Mouse (Mus musculus) liver, embryonic 16.5 days (tissue): ENCODE results near the gene Pax4. TPM values are rescaled to one million over a fixed set of nuclear protein-coding genes. Genes with fewer than 3 reads are reported as not detected.

Source experiments
- ATAC-seq: fragments of 200-750 bp; cut with Nextera tagmentation; 2 replicates; pipeline ENCODE4 v1.8.0; 2017; ENCODE audit warnings: low read depth, mild to moderate bottlenecking, moderate number of reproducible peaks, moderate library complexity
- H3K27ac ChIP-seq: fragments of 300-500 bp; sonication (generic); 2 replicates; pipeline ENCODE4 v1.5.1; 2014; ENCODE audit warnings: mild to moderate bottlenecking, low read length
- H3K27me3 ChIP-seq: fragments of 300-500 bp; sonication (generic); 2 replicates; pipeline ENCODE4 v1.6.1; 2014; ENCODE audit warnings: low read depth, low read length, mixed read lengths; ENCODE audit not compliant: control insufficient read depth, insufficient read depth
- H3K36me3 ChIP-seq: fragments of 300-500 bp; sonication (generic); 2 replicates; pipeline ENCODE4 v1.6.1; 2014; ENCODE audit warnings: mild to moderate bottlenecking; ENCODE audit not compliant: control insufficient read depth, insufficient read depth
- H3K4me1 ChIP-seq: fragments of 300-500 bp; sonication (generic); 2 replicates; pipeline ENCODE4 v1.6.1; 2014; ENCODE audit warnings: low read depth, low read length, mixed read lengths; ENCODE audit not compliant: control insufficient read depth
- H3K4me2 ChIP-seq: fragments of 300-500 bp; sonication (generic); 2 replicates; pipeline ENCODE4 v1.6.1; 2014; ENCODE audit warnings: low read depth, low read length, mixed read lengths
- H3K4me3 ChIP-seq: fragments of 300-500 bp; sonication (generic); 2 replicates; pipeline ENCODE4 v1.5.1; 2014; ENCODE audit warnings: low read depth, mild to moderate bottlenecking, low read length
- H3K9ac ChIP-seq: fragments of 300-500 bp; sonication (generic); 2 replicates; pipeline ENCODE4 v1.6.1; 2014; ENCODE audit warnings: low read depth, low read length
- H3K9me3 ChIP-seq: fragments of 300-500 bp; sonication (generic); replicated peaks from 2 replicates; pipeline ENCODE4 v1.6.1; 2016; ENCODE audit warnings: low read length; ENCODE audit not compliant: control insufficient read depth
- WGBS: fragments of 180-500 bp; shearing (Covaris S2); extraction: QIAGEN DNeasy Blood & Tissue Kit; methylation state at CpG from one replicate; pipeline ENCODE4 v1.1.7; 2014; ENCODE audit not compliant: insufficient replicate concordance; 5-methylcytosine and 5-hydroxymethylcytosine counted together
- polyA plus RNA-seq: library from polyadenylated mRNA; unstranded; fragments of >200 nt; fragmentation: Nextera tagmentation; extraction: Ambion mirVana; gene quantifications from 2 replicates; pipeline ENCODE4 v1.2.1, GENCODE M21; 2015

Gene Pax4
- polyA plus RNA-seq, 1 experiment from 2014 or later = not detected

DNA sequence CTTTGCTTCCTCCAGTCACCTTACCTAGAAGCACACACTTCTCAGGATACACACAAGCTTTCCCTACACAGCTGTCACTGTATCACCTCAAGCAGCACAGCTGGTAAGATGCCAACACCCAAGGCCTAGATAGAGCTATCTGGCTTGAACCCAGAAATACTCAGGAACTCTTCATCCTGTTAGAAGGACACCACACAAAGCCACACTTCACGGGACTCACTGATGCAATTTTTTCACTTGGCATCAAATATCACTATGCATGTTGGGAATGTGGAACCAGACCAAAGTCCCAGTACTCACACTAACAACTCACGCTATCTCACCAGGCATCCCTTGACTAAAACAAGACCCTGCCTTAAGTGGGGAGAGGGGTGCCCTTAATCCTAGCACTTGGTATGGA lies 29.5 kb downstream of the Pax4 start:
- no peaks in the 10 kb centered on the region for H3K9me3 ChIP-seq
- no peaks in the 10 kb centered on the region for H3K27me3 ChIP-seq
- no peak overlapping the region for H3K27ac ChIP-seq
- no peak overlapping the region for H3K9ac ChIP-seq
- peak overlapping the region; percentile 95 for H3K4me2 ChIP-seq
- peaks cover 9% of the 10 kb centered on the region for H3K36me3 ChIP-seq
- no peak for ATAC-seq
- peaks cover 38% of the 10 kb centered on the region for H3K4me1 ChIP-seq
- peak overlapping the region; percentile 13; the same call in 1 of the 2 replicates for H3K4me3 ChIP-seq
- WGBS = 56% methylated on average over 2 of the region's 2 CpGs

DNA sequence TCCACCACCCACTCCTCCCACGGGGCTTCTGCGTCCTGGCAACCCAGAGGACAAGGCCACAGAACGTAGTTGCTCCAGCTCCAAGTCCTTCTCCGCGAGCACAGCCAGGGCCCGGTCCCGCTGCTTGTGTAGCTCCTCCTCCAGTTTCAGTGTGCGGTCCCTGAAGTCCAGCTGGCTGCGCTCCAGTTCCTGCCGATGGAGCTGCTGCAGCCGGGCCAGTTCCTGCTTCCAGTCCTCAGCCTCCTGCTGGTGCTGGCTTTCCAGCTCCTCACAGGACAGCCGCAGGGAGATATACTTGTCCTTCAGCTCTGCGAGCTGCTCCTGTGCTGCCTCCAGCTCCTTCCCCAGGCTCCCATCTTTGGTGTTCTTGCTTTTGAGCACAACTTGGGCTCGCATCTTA lies 30.7 kb downstream of the Pax4 start:
- WGBS = 82% methylated on average over 14 of the region's 14 CpGs
- H3K9me3 ChIP-seq = no peaks in the 10 kb centered on the region
- no peak for ATAC-seq
- no peak overlapping the region for H3K4me3 ChIP-seq
- H3K4me2 ChIP-seq = no peak overlapping the region
- H3K36me3 ChIP-seq = peaks cover 9% of the 10 kb centered on the region
- no peaks in the 10 kb centered on the region for H3K27me3 ChIP-seq
- peaks cover 36% of the 10 kb centered on the region for H3K4me1 ChIP-seq
- H3K27ac ChIP-seq = no peak overlapping the region
- no peak overlapping the region for H3K9ac ChIP-seq

DNA sequence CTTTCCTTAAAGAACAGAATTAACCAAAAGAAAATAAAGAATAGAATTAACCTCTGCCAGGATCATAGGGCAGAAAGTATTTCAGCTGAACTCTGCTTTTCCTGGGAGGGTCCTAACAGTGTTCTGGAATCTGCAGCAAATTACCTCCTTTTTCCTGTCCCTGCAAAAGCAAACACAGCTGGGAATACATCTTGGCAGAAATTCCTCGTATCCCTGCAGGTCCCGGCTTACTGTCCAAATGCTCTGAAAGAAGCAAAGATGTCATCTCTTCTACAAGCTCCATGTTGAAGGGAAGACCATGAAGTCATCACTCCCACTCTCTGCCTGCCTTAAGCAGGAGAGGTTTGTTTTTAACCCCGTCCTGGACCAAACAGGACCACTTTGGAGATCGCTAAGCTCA lies 32.2 kb downstream of the Pax4 start:
- H3K27ac ChIP-seq = no peak overlapping the region
- no peaks in the 10 kb centered on the region for H3K9me3 ChIP-seq
- H3K9ac ChIP-seq = no peak overlapping the region
- 68% methylated on average over 4 of the region's 4 CpGs for WGBS
- no peaks in the 10 kb centered on the region for H3K27me3 ChIP-seq
- no peak overlapping the region for H3K4me2 ChIP-seq
- no peak overlapping the region for H3K4me3 ChIP-seq
- ATAC-seq = no peak
- H3K4me1 ChIP-seq = peaks cover 23% of the 10 kb centered on the region
- peaks cover 9% of the 10 kb centered on the region for H3K36me3 ChIP-seq

GRCm38 (mm10) chr6:28411236-28411635 lies 37.9 kb downstream of the Pax4 start:
- 51% methylated on average over 2 of the region's 2 CpGs for WGBS
- H3K4me1 ChIP-seq = no peaks in the 10 kb centered on the region
- H3K9me3 ChIP-seq = no peaks in the 10 kb centered on the region
- H3K27me3 ChIP-seq = no peaks in the 10 kb centered on the region
- no peaks in the 10 kb centered on the region for H3K36me3 ChIP-seq
- no peak overlapping the region for H3K27ac ChIP-seq
- H3K4me2 ChIP-seq = no peak overlapping the region
- no peak overlapping the region for H3K4me3 ChIP-seq
- H3K9ac ChIP-seq = no peak overlapping the region
- no peak for ATAC-seq

DNA sequence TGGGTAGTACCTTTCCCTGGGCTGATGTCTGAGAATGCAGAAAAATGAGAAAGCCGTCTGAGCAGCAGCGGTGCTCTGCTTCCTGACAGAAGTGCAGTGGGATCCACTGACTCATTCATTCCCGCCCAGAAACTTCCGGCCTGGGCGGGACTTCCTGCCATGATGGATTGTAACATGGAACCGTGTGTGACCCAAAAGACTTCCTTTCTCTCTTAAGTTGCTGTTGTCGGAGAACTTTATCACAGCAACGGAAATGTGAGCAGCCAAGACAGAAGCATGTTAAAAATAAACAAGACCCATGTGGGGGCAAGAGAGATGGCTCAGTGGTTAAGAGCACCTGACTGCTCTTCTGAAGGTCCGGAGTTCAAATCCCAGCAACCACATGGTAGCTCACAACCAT lies 39.1 kb downstream of the Pax4 start:
- ATAC-seq = peak; percentile 58; the same call in 1 of the 2 replicates
- H3K9ac ChIP-seq = no peak overlapping the region
- H3K27me3 ChIP-seq = no peaks in the 10 kb centered on the region
- no peak overlapping the region for H3K4me3 ChIP-seq
- no peaks in the 10 kb centered on the region for H3K9me3 ChIP-seq
- no peak overlapping the region for H3K27ac ChIP-seq
- 37% methylated on average over 9 of the region's 9 CpGs for WGBS
- no peak overlapping the region for H3K4me2 ChIP-seq
- H3K4me1 ChIP-seq = no peaks in the 10 kb centered on the region
- no peaks in the 10 kb centered on the region for H3K36me3 ChIP-seq

DNA sequence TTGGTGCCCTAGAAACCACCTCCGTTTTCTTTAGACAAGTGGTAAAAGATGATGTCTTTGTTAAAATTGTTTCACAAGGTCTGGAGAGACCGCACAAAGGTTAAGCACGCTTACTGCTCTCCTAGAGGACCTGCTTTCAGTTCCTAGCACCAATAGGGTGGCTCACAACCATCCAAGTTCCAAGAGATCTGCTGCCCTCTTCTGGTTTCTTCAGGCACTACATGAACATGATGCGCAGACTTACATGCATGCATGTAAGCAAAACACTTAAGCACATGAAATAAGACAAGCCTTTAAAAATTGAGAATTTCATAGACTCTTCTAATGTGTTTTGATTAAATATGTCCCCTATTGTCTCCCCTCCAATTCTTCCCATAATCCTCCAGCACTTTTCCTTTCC lies 49.4 kb downstream of the Pax4 start:
- 74% methylated on average over 4 of the region's 4 CpGs for WGBS
- H3K27me3 ChIP-seq = peaks cover 38% of the 10 kb centered on the region

DNA sequence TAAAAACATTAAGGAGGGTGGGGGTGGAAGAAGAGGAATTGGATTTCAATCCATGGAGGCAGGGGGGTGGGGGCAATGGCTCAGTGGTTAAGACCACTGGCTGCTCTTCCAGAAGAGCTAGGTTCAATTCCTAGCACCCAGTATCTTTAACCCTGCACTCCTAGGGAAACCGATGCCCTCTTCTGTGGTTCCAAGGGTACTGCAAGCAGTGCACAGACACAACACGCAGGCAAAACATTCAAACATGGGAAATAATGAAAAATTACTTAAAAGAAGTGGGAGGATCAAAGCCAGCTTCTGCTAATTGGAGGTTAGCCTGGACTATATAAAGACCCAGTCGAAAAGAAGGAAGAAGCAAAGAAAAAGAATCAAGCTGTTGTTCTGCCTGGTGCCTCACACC lies 50.4 kb downstream of the Pax4 start:
- H3K4me3 ChIP-seq = no peak overlapping the region
- H3K27me3 ChIP-seq = peaks cover 38% of the 10 kb centered on the region
- H3K4me2 ChIP-seq = no peak overlapping the region
- no peak overlapping the region for H3K9ac ChIP-seq
- no peaks in the 10 kb centered on the region for H3K36me3 ChIP-seq
- no peaks in the 10 kb centered on the region for H3K4me1 ChIP-seq
- ATAC-seq = no peak
- H3K9me3 ChIP-seq = 0 out of 2 replicates have a peak, but pooled peaks cover 3% of the 10 kb centered on the region
- 65% methylated on average over 3 of the region's 3 CpGs for WGBS
- H3K27ac ChIP-seq = no peak overlapping the region

More for the DNA sequence above, 49.4 kb downstream of the Pax4 start:
- no peaks in the 10 kb centered on the region for H3K4me1 ChIP-seq
- no peak overlapping the region for H3K4me2 ChIP-seq
- no peak for ATAC-seq
- no peak overlapping the region for H3K9ac ChIP-seq
- H3K4me3 ChIP-seq = no peak overlapping the region
- H3K27ac ChIP-seq = no peak overlapping the region
- H3K36me3 ChIP-seq = no peaks in the 10 kb centered on the region
- 0 out of 2 replicates have a peak, but pooled peaks cover 3% of the 10 kb centered on the region for H3K9me3 ChIP-seq

DNA sequence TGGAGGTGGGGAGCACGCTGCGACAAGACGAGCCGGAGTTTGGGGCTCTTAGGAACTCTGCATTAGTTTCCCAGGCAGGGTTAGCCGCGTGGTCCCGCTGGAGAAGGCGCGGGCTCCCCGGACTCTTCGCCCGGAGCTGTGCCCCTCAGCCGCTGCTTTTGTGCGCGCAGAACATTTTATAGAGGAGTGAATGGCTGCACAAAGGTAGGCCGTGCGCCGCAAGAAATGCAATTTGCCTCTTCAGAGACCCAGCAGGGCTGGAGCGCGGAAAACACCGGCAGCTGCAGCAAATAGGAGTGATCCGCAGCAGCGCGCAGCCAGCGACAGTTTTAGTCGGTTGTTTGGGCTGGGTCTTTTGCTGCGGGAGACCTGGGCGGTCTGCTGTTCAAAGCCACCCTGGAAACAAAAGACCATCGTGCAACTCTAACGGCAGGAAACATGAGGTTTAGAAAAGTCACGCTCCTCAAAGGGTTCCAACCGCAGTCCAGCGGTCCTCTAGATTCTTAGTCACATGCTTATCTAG lies 51.4 kb downstream of the Pax4 start, which contains the start of gene Zfp800:
Gene Zfp800, minus strand, starts transcription at position 325 of the 523 bp plus-strand sequence.
- H3K4me1 ChIP-seq = no peaks in the 10 kb centered on the region
- H3K4me2 ChIP-seq = peak within 1 kb of the TSS; percentile 57
- ATAC-seq = no peak
- H3K36me3 ChIP-seq = no peaks in the 10 kb centered on the region
- under 1% methylated on average over 33 of the region's 33 CpGs for WGBS
- no peak within 1 kb of the TSS for H3K27ac ChIP-seq
- no peak within 1 kb of the TSS for H3K9ac ChIP-seq
- H3K9me3 ChIP-seq = 0 out of 2 replicates have a peak, but pooled peaks cover 3% of the 10 kb centered on the region
- peak within 1 kb of the TSS; percentile 44 for H3K4me3 ChIP-seq
- H3K27me3 ChIP-seq = peaks cover 38% of the 10 kb centered on the region

DNA sequence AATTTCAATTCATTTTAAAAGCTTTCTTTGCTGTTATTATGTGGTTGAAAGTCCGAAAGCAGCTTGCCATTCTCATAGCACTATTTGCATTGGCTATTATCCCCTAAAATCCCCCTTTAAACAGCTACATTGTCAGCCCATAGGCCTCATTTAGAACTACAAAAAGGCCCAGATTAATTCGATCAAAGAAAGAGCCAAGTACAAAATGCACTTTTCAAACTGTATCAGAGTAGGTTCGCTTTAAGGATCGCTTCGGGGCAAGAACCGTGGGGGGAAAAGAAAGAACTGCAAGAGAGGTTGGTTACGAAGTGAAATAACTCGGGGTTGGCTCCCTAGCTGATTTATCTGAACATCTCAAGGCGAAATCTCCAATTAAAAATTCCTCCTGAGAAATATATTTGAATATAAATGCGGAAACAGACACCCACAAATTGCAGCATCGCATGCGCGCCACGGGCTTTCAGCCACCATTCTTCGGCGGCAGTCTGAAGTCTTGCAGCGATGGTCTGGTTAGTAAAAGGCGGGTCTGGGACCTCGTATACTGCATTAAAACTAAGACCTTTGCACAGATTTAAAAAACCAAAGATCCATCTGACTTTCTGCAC lies 52.2 kb downstream of the Pax4 start:
- 4% methylated on average over 19 of the region's 19 CpGs for WGBS
- H3K4me1 ChIP-seq = no peaks in the 10 kb centered on the region
- H3K36me3 ChIP-seq = no peaks in the 10 kb centered on the region
- H3K27me3 ChIP-seq = peaks cover 38% of the 10 kb centered on the region
- ATAC-seq = no peak
- H3K4me2 ChIP-seq = peak overlapping the region; percentile 57
- no peak overlapping the region for H3K9ac ChIP-seq
- H3K9me3 ChIP-seq = 0 out of 2 replicates have a peak, but pooled peaks cover 3% of the 10 kb centered on the region
- no peak overlapping the region for H3K27ac ChIP-seq
- H3K4me3 ChIP-seq = peak overlapping the region; percentile 44
